Mouse (Mus musculus): ENCODE measurements at regions not wholly inside any gene's neighbourhood (a gene's known extent, or its start where the extent isn't known, plus 50 kb on each side); places are given as distances from the start of the nearest gene placed in this dataset.

- no peak overlapping the region for H3K27ac ChIP-seq (ENCODE audit: low read depth, low read length)
- no peaks in the 10 kb centered on the region for H3K4me1 ChIP-seq (ENCODE audit: control insufficient read depth, insufficient read depth, low read length)
- H3K4me2 ChIP-seq (replicated peaks; ENCODE audit: low read depth, low read length): no peak overlapping the region
- H3K27me3 ChIP-seq (ENCODE audit: control insufficient read depth, insufficient read depth, low read length): no peaks in the 10 kb centered on the region
- 79% methylated on average over 7 of the region's 7 CpGs for WGBS
- no peak overlapping the region for H3K9ac ChIP-seq (ENCODE audit: low read depth, low read length)
- no peaks in the 10 kb centered on the region for H3K9me3 ChIP-seq (ENCODE audit: control insufficient read depth, low read length)
- ATAC-seq (ENCODE audit: low FRiP score, low TSS enrichment): no peak
- H3K36me3 ChIP-seq (ENCODE audit: control insufficient read depth, insufficient read depth, low read length): no peaks in the 10 kb centered on the region
- H3K4me3 ChIP-seq (ENCODE audit: low read length): no peak overlapping the region
Observed at GRCm38 (mm10) chr6:8897334-8897733, 50.9 kb upstream of the Nxph1 start.

- Histone ChIP-seq H3K4me1 (ENCODE audit: control insufficient read depth, insufficient read depth, low read length) (no peaks in the 10 kb centered on the region), H3K27me3 (ENCODE audit: control insufficient read depth, insufficient read depth, low read length) (no peaks in the 10 kb centered on the region), H3K9ac (ENCODE audit: low read depth, low read length) (no peak overlapping the region), H3K36me3 (ENCODE audit: control insufficient read depth, insufficient read depth, low read length) (no peaks in the 10 kb centered on the region), H3K4me2 (replicated peaks; ENCODE audit: low read depth, low read length) (no peak overlapping the region), H3K9me3 (ENCODE audit: control insufficient read depth, low read length) (no peaks in the 10 kb centered on the region), H3K4me3 (ENCODE audit: low read length) (no peak overlapping the region), H3K27ac (ENCODE audit: low read depth, low read length) (no peak overlapping the region)
- ATAC-seq (ENCODE audit: low FRiP score, low TSS enrichment): no peak
- 56% methylated on average over 3 of the region's 3 CpGs for WGBS
Observed at GRCm38 (mm10) chr6:8898268-8898667, 50.0 kb upstream of the Nxph1 start.
